Mouse (Mus musculus): ENCODE measurements around the gene Igflr1. TPM values are rescaled to one million over a fixed set of nuclear protein-coding genes. Genes with fewer than 3 reads are reported as not detected.

Igflr1 gene
- polyA plus RNA-seq, 1 experiment, result 6.5 TPM

DNA sequence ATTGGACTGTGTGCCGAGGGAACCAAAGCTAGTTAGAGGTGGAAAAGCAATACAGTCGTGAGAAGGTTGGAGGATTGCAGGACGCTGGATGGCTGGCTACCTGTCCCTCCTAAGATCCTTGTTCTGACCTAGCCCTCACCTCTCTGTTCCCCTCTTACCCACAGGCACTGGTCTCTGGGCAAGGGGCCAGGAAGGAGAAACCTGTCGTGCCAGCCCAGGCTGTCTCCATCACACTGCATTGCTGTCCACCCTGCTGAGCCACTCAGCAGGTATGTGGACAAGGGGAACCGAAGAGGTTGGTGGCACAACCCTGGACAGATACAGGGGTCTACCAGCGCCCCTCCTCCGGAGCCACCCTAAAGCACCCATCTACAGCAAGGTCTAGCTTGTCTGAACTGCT is 35.4 kb downstream of the Igflr1 start:
- TF ChIP-seq POLR2A (IDR thresholded peaks at IDR 0.05; ENCODE audit: borderline replicate concordance, extremely low read depth, insufficient read depth, insufficient read length, poor library complexity, severe bottlenecking) (no peak), CTCF (IDR thresholded peaks at IDR 0.05; ENCODE audit: borderline replicate concordance, extremely low read depth, insufficient read depth, insufficient read length) (no peak)
- no peak for DNase-seq (ENCODE audit: low read depth)

DNA sequence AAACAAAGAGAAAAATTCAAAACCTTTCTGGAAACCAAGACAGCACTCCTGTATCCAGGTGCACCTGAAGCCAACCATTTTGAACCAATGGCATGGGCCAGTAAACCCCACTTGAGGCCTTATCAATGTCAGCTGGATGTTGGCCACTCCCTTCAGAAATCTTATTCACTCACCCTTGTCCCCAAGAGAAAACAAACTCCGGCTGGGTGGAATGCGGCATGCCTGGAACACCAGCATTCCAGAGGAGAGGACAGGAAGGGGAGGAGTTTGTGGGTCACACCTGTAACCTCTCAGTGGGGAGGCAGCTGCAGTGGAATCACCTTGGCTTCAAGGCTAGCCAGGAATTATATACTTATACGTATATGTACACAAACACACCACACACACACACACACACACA is 37.4 kb downstream of the Igflr1 start:
- TF ChIP-seq POLR2A (IDR thresholded peaks at IDR 0.05; ENCODE audit: borderline replicate concordance, extremely low read depth, insufficient read depth, insufficient read length, poor library complexity, severe bottlenecking) (no peak), CTCF (IDR thresholded peaks at IDR 0.05; ENCODE audit: borderline replicate concordance, extremely low read depth, insufficient read depth, insufficient read length) (no peak)
- no peak for DNase-seq (ENCODE audit: low read depth)

GRCm38 (mm10) chr7:30604424-30604823 is 39.2 kb downstream of the Igflr1 start:
- TF ChIP-seq CTCF (IDR thresholded peaks at IDR 0.05; ENCODE audit: borderline replicate concordance, extremely low read depth, insufficient read depth, insufficient read length), result no peak
- TF ChIP-seq POLR2A (IDR thresholded peaks at IDR 0.05; ENCODE audit: borderline replicate concordance, extremely low read depth, insufficient read depth, insufficient read length, poor library complexity, severe bottlenecking), result no peak
- DNase-seq (ENCODE audit: low read depth), result no peak

DNA sequence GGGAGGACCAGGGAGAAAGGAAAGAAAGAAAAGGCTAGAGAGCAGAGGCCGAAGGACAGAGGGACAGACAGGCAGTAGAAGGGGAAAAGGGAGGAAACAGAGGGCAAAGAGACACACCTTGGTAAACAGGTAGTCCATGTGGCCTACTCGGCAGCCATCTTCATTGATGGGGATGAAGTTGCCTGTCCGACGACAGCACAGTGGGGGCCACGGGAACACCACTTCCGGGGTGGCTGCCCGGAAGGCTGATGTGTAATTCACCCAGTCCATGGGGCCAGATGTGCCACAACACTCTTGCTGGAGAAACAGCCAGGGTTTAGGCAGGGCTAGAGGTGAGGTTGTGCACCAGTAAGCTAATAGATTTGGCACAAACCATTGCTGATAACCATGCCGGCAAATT is 39.7 kb downstream of the Igflr1 start:
- no peak for TF ChIP-seq CTCF (IDR thresholded peaks at IDR 0.05; ENCODE audit: borderline replicate concordance, extremely low read depth, insufficient read depth, insufficient read length)
- no peak for TF ChIP-seq POLR2A (IDR thresholded peaks at IDR 0.05; ENCODE audit: borderline replicate concordance, extremely low read depth, insufficient read depth, insufficient read length, poor library complexity, severe bottlenecking)
- DNase-seq (ENCODE audit: low read depth), result no peak

- no peak for TF ChIP-seq POLR2A (IDR thresholded peaks at IDR 0.05; ENCODE audit: borderline replicate concordance, extremely low read depth, insufficient read depth, insufficient read length, poor library complexity, severe bottlenecking)
- peak; percentile 66 for TF ChIP-seq CTCF (IDR thresholded peaks at IDR 0.05; ENCODE audit: borderline replicate concordance, extremely low read depth, insufficient read depth, insufficient read length)
- DNase-seq (ENCODE audit: low read depth), result peak; percentile 67
These were observed 42.6 kb downstream of the Igflr1 start for GRCm38 (mm10) chr7:30607706-30608309.

DNA sequence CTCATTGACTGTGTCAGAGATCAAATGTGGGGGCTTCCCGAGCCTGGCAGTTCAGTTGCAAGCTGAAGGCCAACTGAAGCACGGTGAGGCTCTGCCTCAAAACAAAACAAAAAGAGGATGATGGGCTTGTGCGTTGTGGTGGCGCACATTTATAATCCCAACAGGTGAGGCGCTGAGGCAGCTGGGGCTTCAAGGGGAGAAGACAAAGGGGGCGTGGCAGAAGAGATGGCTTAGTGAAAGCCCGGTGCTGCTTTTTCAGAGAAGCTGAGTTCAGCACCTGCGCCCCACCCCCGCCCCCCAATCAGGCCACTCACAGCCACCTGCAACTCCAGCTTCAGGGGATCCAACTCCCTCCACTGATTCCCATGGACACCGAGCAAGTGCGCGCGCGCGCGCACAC is 43.2 kb downstream of the Igflr1 start:
- no peak for DNase-seq (ENCODE audit: low read depth)
- TF ChIP-seq POLR2A (IDR thresholded peaks at IDR 0.05; ENCODE audit: borderline replicate concordance, extremely low read depth, insufficient read depth, insufficient read length, poor library complexity, severe bottlenecking) (no peak), CTCF (IDR thresholded peaks at IDR 0.05; ENCODE audit: borderline replicate concordance, extremely low read depth, insufficient read depth, insufficient read length) (no peak)

DNA sequence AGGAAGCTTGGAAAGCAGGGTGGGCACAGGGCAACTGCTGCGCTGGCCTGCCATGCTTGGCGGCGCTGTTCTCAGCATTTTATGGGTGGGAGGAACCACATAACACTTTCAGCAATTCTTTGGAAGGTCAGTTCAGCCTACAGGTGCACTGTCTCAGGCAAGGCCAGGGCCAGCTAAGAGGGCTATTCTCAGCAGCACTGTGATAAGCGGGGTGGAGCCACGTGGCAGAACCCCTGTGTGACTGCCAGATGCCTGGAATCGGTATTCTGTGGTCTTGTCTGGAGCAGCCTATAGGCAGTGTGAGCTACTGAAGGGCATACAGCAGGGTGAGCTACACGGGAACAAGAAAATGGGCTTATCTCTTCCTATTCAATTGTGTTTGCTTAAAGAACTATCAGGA is 44.8 kb downstream of the Igflr1 start:
- no peak for DNase-seq (ENCODE audit: low read depth)
- no peak for TF ChIP-seq CTCF (IDR thresholded peaks at IDR 0.05; ENCODE audit: borderline replicate concordance, extremely low read depth, insufficient read depth, insufficient read length)
- no peak for TF ChIP-seq POLR2A (IDR thresholded peaks at IDR 0.05; ENCODE audit: borderline replicate concordance, extremely low read depth, insufficient read depth, insufficient read length, poor library complexity, severe bottlenecking)

- TF ChIP-seq POLR2A (IDR thresholded peaks at IDR 0.05; ENCODE audit: borderline replicate concordance, extremely low read depth, insufficient read depth, insufficient read length, poor library complexity, severe bottlenecking) (no peak), CTCF (IDR thresholded peaks at IDR 0.05; ENCODE audit: borderline replicate concordance, extremely low read depth, insufficient read depth, insufficient read length) (no peak)
- no peak for DNase-seq (ENCODE audit: low read depth)
These were observed 47.6 kb downstream of the Igflr1 start, which contains the start of gene Upk1a for GRCm38 (mm10) chr7:30612654-30613402. TSS of gene Upk1a (minus strand) at chr7:30612847.

DNA sequence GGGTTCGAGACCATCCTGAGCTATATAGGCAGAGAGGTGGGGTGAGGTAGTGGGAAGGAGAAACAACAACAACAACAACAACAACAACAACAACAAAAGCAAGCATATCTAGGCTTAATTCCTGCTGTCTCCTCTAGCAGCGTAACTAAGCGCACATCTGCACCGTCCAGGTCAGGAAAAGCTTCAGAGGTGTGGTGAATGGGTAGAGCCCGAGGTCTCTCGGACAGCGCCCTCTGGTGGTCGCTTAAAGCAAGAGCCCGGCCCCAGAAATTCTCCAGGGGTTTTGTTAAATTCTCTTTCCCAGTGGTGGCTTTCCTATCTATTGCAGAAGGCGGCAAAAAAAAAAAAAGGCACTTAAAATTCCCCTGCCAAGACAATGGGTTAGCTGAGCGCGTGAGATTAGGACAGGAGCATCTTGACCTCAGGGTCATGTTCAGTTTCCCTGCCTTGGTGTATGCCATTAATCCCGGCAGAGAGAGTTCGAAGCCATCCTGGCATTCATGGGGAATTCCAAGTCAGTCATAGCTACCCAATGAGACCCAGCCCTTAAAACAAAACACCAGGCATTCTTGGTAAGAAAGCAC is 48.4 kb downstream of the Igflr1 start:
- peak; percentile 50 for DNase-seq (ENCODE audit: low read depth)
- TF ChIP-seq CTCF (IDR thresholded peaks at IDR 0.05; ENCODE audit: borderline replicate concordance, extremely low read depth, insufficient read depth, insufficient read length), result peak; percentile 71
- TF ChIP-seq POLR2A (IDR thresholded peaks at IDR 0.05; ENCODE audit: borderline replicate concordance, extremely low read depth, insufficient read depth, insufficient read length, poor library complexity, severe bottlenecking), result no peak

- DNase-seq (ENCODE audit: low read depth), result peak; percentile 33
- TF ChIP-seq POLR2A (IDR thresholded peaks at IDR 0.05; ENCODE audit: borderline replicate concordance, extremely low read depth, insufficient read depth, insufficient read length, poor library complexity, severe bottlenecking) (no peak), CTCF (IDR thresholded peaks at IDR 0.05; ENCODE audit: borderline replicate concordance, extremely low read depth, insufficient read depth, insufficient read length) (peak; percentile 7; the same call in 1 of the 2 replicates)
These were observed 49.2 kb downstream of the Igflr1 start for GRCm38 (mm10) chr7:30614454-30614853.

DNA sequence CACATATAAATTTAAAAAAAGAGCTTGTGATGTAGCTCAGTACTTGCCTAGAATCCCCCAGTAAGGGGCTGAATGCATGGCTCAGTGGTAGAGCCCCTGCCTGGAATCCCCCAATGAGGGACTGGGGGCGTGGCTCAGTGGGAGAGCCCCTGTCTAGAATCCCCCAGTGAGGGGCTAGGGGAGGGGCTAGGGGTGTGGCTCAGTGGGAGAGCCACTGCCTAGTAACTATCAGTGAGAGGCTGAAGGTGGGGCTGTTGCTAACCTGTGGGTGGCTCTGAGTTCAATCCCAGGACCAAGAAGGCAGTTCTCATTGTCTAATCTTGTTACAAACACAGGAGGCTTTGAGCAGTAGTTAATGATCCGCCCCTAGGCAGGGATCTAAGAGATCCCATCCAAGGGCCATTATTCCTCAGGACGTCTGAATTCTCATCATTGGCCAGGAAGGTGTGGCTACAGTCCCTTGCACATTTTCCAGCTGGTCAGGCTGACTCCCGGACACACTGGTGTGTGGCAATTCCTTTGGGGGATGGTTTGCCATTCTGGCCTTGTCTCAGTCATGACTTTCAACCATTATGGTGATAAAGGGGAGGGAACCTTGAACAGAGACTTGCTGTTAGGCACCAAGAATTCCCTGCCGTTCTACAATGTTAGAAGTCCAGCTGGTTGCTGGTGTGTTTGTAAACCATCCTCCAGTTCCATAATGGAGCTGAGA is 50.0 kb downstream of the Igflr1 start:
- DNase-seq (ENCODE audit: low read depth), result no peak
- TF ChIP-seq CTCF (IDR thresholded peaks at IDR 0.05; ENCODE audit: borderline replicate concordance, extremely low read depth, insufficient read depth, insufficient read length) (no peak), POLR2A (IDR thresholded peaks at IDR 0.05; ENCODE audit: borderline replicate concordance, extremely low read depth, insufficient read depth, insufficient read length, poor library complexity, severe bottlenecking) (no peak)

Other genes with a start within 250 kb of the Igflr1 start
- 0.36 and 0.37 TPM in 2 replicates for gene E130208F15Rik, start 243.7 kb upstream of the Igflr1 start, polyA plus RNA-seq (2012; rRNA removed)
- gene Sdhaf1, start 241.5 kb upstream of the Igflr1 start, polyA plus RNA-seq (2012; rRNA removed), result 17.6 and 24.7 TPM in 2 replicates
- gene Lrfn3, start 202.7 kb upstream of the Igflr1 start, polyA plus RNA-seq (2012; rRNA removed), result 29.1 and 39.2 TPM in 2 replicates
- gene Tyrobp, start 151.7 kb upstream of the Igflr1 start, polyA plus RNA-seq (2012; rRNA removed), result 21.7 and 27.8 TPM in 2 replicates
- gene Hcst, start 145.6 kb upstream of the Igflr1 start, polyA plus RNA-seq (2012; rRNA removed), result 0.90 and 1.4 TPM in 2 replicates
- 2.3 and 3.6 TPM in 2 replicates for gene Nfkbid, start 143.7 kb upstream of the Igflr1 start, polyA plus RNA-seq (2012; rRNA removed)
- gene Aplp1, start 119.9 kb upstream of the Igflr1 start, polyA plus RNA-seq (2012; rRNA removed), result 571 and 616 TPM in 2 replicates
- gene Kirrel2, start 107.7 kb upstream of the Igflr1 start, polyA plus RNA-seq (2012; rRNA removed), result 0.85 and 3.3 TPM in 2 replicates
- 1.2 and 3.2 TPM in 2 replicates for gene Nphs1, start 107.1 kb upstream of the Igflr1 start, polyA plus RNA-seq (2012; rRNA removed)
- 0.05 and 0.26 TPM in 2 replicates for gene Prodh2, start 71.8 kb upstream of the Igflr1 start, polyA plus RNA-seq (2012; rRNA removed)
- 241 and 276 TPM in 2 replicates for gene Arhgap33, start 30.4 kb upstream of the Igflr1 start, polyA plus RNA-seq (2012; rRNA removed)
- 8.4 and 8.7 TPM in 2 replicates for gene Hspb6, start 13.2 kb upstream of the Igflr1 start, polyA plus RNA-seq (2012; rRNA removed)
- 24.1 and 27.9 TPM in 2 replicates for gene Proser3, start 13.1 kb upstream of the Igflr1 start, polyA plus RNA-seq (2012; rRNA removed)
- gene Lin37, start 5.6 kb upstream of the Igflr1 start, polyA plus RNA-seq (2012; rRNA removed), result 45.1 and 53.9 TPM in 2 replicates
- 69.3 and 95.4 TPM in 2 replicates for gene U2af1l4, start 2.1 kb upstream of the Igflr1 start, polyA plus RNA-seq (2012; rRNA removed)
- 4.9 and 8.7 TPM in 2 replicates for gene Gm49396, start 2.1 kb upstream of the Igflr1 start, polyA plus RNA-seq (2012; rRNA removed)
- gene Psenen, start 1.8 kb upstream of the Igflr1 start, polyA plus RNA-seq (2012; rRNA removed), result 102 and 154 TPM in 2 replicates
- gene Kmt2b, start 23.3 kb downstream of the Igflr1 start, polyA plus RNA-seq (2012; rRNA removed), result 69.7 and 72.2 TPM in 2 replicates
- 0.37 and 0.47 TPM in 2 replicates for gene Zbtb32, start 33.5 kb downstream of the Igflr1 start, polyA plus RNA-seq (2012; rRNA removed)
- 2.7 and 3.9 TPM in 2 replicates for gene Upk1a, start 47.4 kb downstream of the Igflr1 start, polyA plus RNA-seq (2012; rRNA removed)
- gene Cox6b1, start 60.7 kb downstream of the Igflr1 start, polyA plus RNA-seq (2012; rRNA removed), result 823 and 962 TPM in 2 replicates
- not detected in 2 replicates for gene Etv2, start 70.4 kb downstream of the Igflr1 start, polyA plus RNA-seq (2012; rRNA removed)
- 91.6 and 103 TPM in 2 replicates for gene Rbm42, start 84.9 kb downstream of the Igflr1 start, polyA plus RNA-seq (2012; rRNA removed)
- gene Haus5, start 99.6 kb downstream of the Igflr1 start, polyA plus RNA-seq (2012; rRNA removed), result 21.9 and 36.6 TPM in 2 replicates
- not detected in 2 replicates for gene Pmis2, start 106.2 kb downstream of the Igflr1 start, polyA plus RNA-seq (2012; rRNA removed)
- gene 2200002J24Rik, start 133.5 kb downstream of the Igflr1 start, polyA plus RNA-seq (2012; rRNA removed), result 0.32 TPM in 1 of 2 replicates, not detected in the other
- gene Atp4a, start 146.8 kb downstream of the Igflr1 start, polyA plus RNA-seq (2012; rRNA removed), result 1.7 and 2.4 TPM in 2 replicates
- 187 and 251 TPM in 2 replicates for gene Tmem147, start 164.1 kb downstream of the Igflr1 start, polyA plus RNA-seq (2012; rRNA removed)
- gene Gapdhs, start 178.3 kb downstream of the Igflr1 start, polyA plus RNA-seq (2012; rRNA removed), result 0.50 TPM in 1 of 2 replicates, not detected in the other
- 5.1 and 8.8 TPM in 2 replicates for gene Sbsn, start 186.0 kb downstream of the Igflr1 start, polyA plus RNA-seq (2012; rRNA removed)
- gene Dmkn, start 198.3 kb downstream of the Igflr1 start, polyA plus RNA-seq (2012; rRNA removed), result 3.5 and 14.2 TPM in 2 replicates
- 5.6 and 30.7 TPM in 2 replicates for gene Krtdap, start 222.5 kb downstream of the Igflr1 start, polyA plus RNA-seq (2012; rRNA removed)